Mouse (Mus musculus) forebrain, embryonic 10.5 days (tissue): Measurements from ENCODE around the gene Slc39a5. TPM values are rescaled to one million over a fixed set of nuclear protein-coding genes. Genes with fewer than 3 reads are reported as not detected.
A peak's percentile ranks its signal among the peaks of the same experiment; 100 is the strongest.

Source experiments
- DNase-seq: peaks from one replicate; pipeline ENCODE4 v3.0.0-alpha.2; 2017; ENCODE audit warnings: low spot score; ENCODE audit errors: extremely low spot score
- H3K27ac ChIP-seq: fragments of 300-500 bp; sonication (generic); 2 replicates; pipeline ENCODE4 v1.5.1; 2016; ENCODE audit warnings: mild to moderate bottlenecking
- H3K27me3 ChIP-seq: fragments of 300-500 bp; sonication (generic); 2 replicates; pipeline ENCODE4 v1.6.1; 2016; ENCODE audit warnings: mild to moderate bottlenecking; ENCODE audit not compliant: poor library complexity, severe bottlenecking
- H3K36me3 ChIP-seq: fragments of 300-500 bp; sonication (generic); replicated peaks from 2 replicates; pipeline ENCODE4 v1.6.1; 2016; ENCODE audit warnings: mild to moderate bottlenecking, moderate library complexity
- H3K4me1 ChIP-seq: fragments of 300-500 bp; sonication (generic); 2 replicates; pipeline ENCODE4 v1.6.1; 2016
- H3K4me3 ChIP-seq: fragments of 300-500 bp; sonication (generic); 2 replicates; pipeline ENCODE4 v1.5.1; 2016; ENCODE audit warnings: mild to moderate bottlenecking, moderate library complexity
- H3K9me3 ChIP-seq: fragments of 300-500 bp; sonication (generic); 2 replicates; pipeline ENCODE4 v1.6.1; 2016; ENCODE audit warnings: mild to moderate bottlenecking, moderate library complexity
- WGBS: fragments of 180-500 bp; shearing (Covaris S2); methylation state at CpG from one replicate; pipeline ENCODE4 v1.1.7; 2016; 5-methylcytosine and 5-hydroxymethylcytosine counted together
- polyA plus RNA-seq: library from polyadenylated mRNA; unstranded; fragments of >200 nt; fragmentation: Nextera tagmentation; extraction: Ambion mirVana; gene quantifications from 2 replicates; pipeline ENCODE4 v1.2.1, GENCODE M21; 2016

Gene Slc39a5
- polyA plus RNA-seq, 1 experiment from 2014 or later: not detected

GRCm38 (mm10) chr10:128429052-128429451 is 28.0 kb upstream of the Slc39a5 start:
- WGBS: 89% methylated on average over 5 of the region's 5 CpGs
- H3K36me3 ChIP-seq: peaks cover 89% of the 10 kb centered on the region

GRCm38 (mm10) chr10:128425260-128425659 is 24.2 kb upstream of the Slc39a5 start:
- no peak for DNase-seq
- H3K4me1 ChIP-seq: no peaks in the 10 kb centered on the region
- no peaks in the 10 kb centered on the region for H3K27me3 ChIP-seq
- H3K27ac ChIP-seq: no peak overlapping the region
- H3K36me3 ChIP-seq: peaks cover 94% of the 10 kb centered on the region
- H3K9me3 ChIP-seq: no peaks in the 10 kb centered on the region
- no peak overlapping the region for H3K4me3 ChIP-seq
- WGBS: 85% methylated on average over 3 of the region's 3 CpGs

More at GRCm38 (mm10) chr10:128429052-128429451, 28.0 kb upstream of the Slc39a5 start:
- Histone ChIP-seq H3K4me3 (no peak overlapping the region), H3K9me3 (no peaks in the 10 kb centered on the region), H3K27ac (no peak overlapping the region), H3K4me1 (no peaks in the 10 kb centered on the region), H3K27me3 (no peaks in the 10 kb centered on the region)
- DNase-seq: no peak

- DNase-seq: no peak
- Histone ChIP-seq H3K4me1 (no peaks in the 10 kb centered on the region), H3K27me3 (no peaks in the 10 kb centered on the region), H3K36me3 (peaks cover 94% of the 10 kb centered on the region), H3K9me3 (no peaks in the 10 kb centered on the region), H3K4me3 (no peak overlapping the region), H3K27ac (no peak overlapping the region)
- 81% methylated on average over 7 of the region's 7 CpGs for WGBS
Measured at GRCm38 (mm10) chr10:128424604-128425003, 23.6 kb upstream of the Slc39a5 start.

- Histone ChIP-seq H3K9me3 (no peaks in the 10 kb centered on the region), H3K27me3 (no peaks in the 10 kb centered on the region), H3K4me1 (no peaks in the 10 kb centered on the region), H3K27ac (no peak overlapping the region), H3K4me3 (no peak overlapping the region), H3K36me3 (peaks cover 98% of the 10 kb centered on the region)
- WGBS: 93% methylated on average over 5 of the region's 5 CpGs
- DNase-seq: no peak
Measured at GRCm38 (mm10) chr10:128422426-128422825, 21.4 kb upstream of the Slc39a5 start.

DNA sequence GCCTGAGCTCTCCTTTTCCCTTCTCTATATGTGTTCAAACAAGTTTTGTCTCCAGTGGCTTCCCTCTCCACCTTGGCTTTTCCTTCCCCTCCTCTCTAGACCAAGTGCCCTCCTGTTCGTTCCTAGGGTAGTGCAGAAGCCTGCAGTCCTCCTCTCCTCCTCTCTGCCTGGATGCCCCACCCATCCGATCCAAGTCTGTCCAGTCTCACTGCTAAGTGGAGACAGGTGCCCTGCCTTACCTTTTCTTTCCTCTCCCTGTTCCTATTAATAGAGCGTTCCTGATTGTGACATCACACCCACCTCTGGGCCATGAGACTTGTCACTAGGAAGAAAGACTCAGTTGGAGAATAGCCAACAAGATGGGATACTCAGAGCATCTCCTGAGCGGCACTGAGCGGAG is 13.8 kb upstream of the Slc39a5 start:
- DNase-seq: no peak
- WGBS: 90% methylated on average over 5 of the region's 5 CpGs
- H3K36me3 ChIP-seq: peaks cover 67% of the 10 kb centered on the region

GRCm38 (mm10) chr10:128413076-128413475 is 12.0 kb upstream of the Slc39a5 start:
- H3K27ac ChIP-seq: no peak overlapping the region
- DNase-seq: no peak
- H3K9me3 ChIP-seq: no peaks in the 10 kb centered on the region
- peaks cover 51% of the 10 kb centered on the region for H3K4me1 ChIP-seq
- H3K36me3 ChIP-seq: peaks cover 53% of the 10 kb centered on the region
- H3K4me3 ChIP-seq: peak overlapping the region; percentile 99
- no peaks in the 10 kb centered on the region for H3K27me3 ChIP-seq
- WGBS: 59% methylated on average over 1 of the region's 1 CpGs

More for the DNA sequence above, 13.8 kb upstream of the Slc39a5 start:
- Histone ChIP-seq H3K9me3 (no peaks in the 10 kb centered on the region), H3K27ac (no peak overlapping the region), H3K4me1 (peaks cover 42% of the 10 kb centered on the region), H3K27me3 (no peaks in the 10 kb centered on the region), H3K4me3 (no peak overlapping the region)

DNA sequence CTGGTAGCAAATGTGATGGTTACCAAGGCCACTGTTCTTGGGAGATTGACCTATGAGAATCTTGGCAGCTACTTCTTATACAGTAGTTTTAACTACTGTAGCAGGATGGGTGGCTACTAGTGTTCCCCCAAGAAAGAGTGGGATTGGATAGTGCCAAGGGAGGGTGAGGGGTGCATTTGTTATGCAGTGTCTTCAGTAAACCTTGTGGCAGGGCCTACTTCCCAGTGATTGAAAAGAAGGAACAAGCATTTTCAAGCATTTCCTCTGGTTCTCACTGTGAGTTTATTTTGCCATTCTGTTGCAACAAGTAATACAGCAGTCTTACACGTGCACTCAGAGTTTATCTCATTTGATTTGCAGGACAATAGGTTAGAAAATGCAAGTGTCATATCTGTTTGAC is 11.5 kb upstream of the Slc39a5 start:
- Histone ChIP-seq H3K27me3 (no peaks in the 10 kb centered on the region), H3K4me1 (peaks cover 55% of the 10 kb centered on the region), H3K9me3 (no peaks in the 10 kb centered on the region), H3K4me3 (peak overlapping the region; percentile 99), H3K36me3 (peaks cover 53% of the 10 kb centered on the region), H3K27ac (peak overlapping the region; percentile 96)
- DNase-seq: no peak
- WGBS: 77% methylated on average over 1 of the region's 1 CpGs

DNA sequence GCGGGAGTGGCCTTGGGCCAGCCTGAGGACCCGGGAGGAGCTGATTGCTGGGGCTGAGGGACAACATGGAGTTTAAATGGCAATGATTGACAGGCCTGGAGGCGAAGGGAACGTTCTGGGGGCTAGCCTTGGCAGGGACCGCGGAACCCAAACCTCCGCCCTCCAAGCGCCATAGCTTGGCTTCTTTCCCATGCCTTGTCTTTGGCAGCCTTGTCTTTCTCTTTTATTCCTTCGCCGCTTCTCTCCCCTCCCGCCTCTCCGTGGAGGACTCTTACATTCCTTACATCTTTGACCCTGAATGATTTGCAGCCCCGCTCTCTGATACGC is 11.0 kb upstream of the Slc39a5 start:
- Histone ChIP-seq H3K4me3 (peak overlapping the region; percentile 99), H3K27ac (peak overlapping the region; percentile 96), H3K4me1 (peaks cover 55% of the 10 kb centered on the region), H3K9me3 (no peaks in the 10 kb centered on the region), H3K36me3 (peaks cover 53% of the 10 kb centered on the region), H3K27me3 (no peaks in the 10 kb centered on the region)
- no peak for DNase-seq
- WGBS: 2% methylated on average over 14 of the region's 14 CpGs

GRCm38 (mm10) chr10:128411211-128412054 is 10.4 kb upstream of the Slc39a5 start, which contains the start of the genes Nabp2 and Rnf41:
Gene Nabp2 (minus strand): TSS chr10:128411492.
Gene Rnf41 (plus strand): TSS chr10:128411657.
- Histone ChIP-seq H3K27ac (peak within 1 kb of the TSS; percentile 96), H3K4me1 (peaks cover 55% of the 10 kb centered on the region), H3K9me3 (no peaks in the 10 kb centered on the region), H3K27me3 (no peaks in the 10 kb centered on the region), H3K4me3 (peak within 1 kb of the TSS; percentile 99), H3K36me3 (peaks cover 53% of the 10 kb centered on the region)
- under 1% methylated on average over 50 of the region's 50 CpGs for WGBS
- DNase-seq: peak; percentile 99

DNA sequence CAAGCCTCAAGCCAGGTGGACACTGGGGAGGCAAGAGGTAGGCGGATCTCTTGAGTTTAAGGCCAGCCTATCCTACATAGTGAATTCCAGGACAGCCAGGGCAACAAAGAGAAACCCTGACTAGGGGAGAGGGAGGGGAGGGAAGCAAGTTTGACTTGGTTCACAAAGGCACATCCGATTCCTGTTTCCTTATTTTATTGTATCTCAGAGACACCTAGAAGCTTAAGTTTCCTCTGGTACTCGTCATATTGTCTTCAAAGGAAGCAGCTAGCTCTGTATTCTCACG is 9.5 kb upstream of the Slc39a5 start:
- 19% methylated on average over 4 of the region's 4 CpGs for WGBS
- Histone ChIP-seq H3K27ac (peak overlapping the region; percentile 96), H3K27me3 (no peaks in the 10 kb centered on the region), H3K9me3 (no peaks in the 10 kb centered on the region), H3K4me3 (peak overlapping the region; percentile 99), H3K4me1 (peaks cover 55% of the 10 kb centered on the region), H3K36me3 (peaks cover 53% of the 10 kb centered on the region)
- no peak for DNase-seq

GRCm38 (mm10) chr10:128409692-128410559 is 8.9 kb upstream of the Slc39a5 start:
- no peaks in the 10 kb centered on the region for H3K9me3 ChIP-seq
- H3K27ac ChIP-seq: peak overlapping the region; percentile 96
- H3K4me1 ChIP-seq: peaks cover 55% of the 10 kb centered on the region
- peak; percentile 97 for DNase-seq
- H3K36me3 ChIP-seq: peaks cover 53% of the 10 kb centered on the region
- no peaks in the 10 kb centered on the region for H3K27me3 ChIP-seq
- WGBS: 6% methylated on average over 36 of the region's 36 CpGs
- H3K4me3 ChIP-seq: peak overlapping the region; percentile 99

DNA sequence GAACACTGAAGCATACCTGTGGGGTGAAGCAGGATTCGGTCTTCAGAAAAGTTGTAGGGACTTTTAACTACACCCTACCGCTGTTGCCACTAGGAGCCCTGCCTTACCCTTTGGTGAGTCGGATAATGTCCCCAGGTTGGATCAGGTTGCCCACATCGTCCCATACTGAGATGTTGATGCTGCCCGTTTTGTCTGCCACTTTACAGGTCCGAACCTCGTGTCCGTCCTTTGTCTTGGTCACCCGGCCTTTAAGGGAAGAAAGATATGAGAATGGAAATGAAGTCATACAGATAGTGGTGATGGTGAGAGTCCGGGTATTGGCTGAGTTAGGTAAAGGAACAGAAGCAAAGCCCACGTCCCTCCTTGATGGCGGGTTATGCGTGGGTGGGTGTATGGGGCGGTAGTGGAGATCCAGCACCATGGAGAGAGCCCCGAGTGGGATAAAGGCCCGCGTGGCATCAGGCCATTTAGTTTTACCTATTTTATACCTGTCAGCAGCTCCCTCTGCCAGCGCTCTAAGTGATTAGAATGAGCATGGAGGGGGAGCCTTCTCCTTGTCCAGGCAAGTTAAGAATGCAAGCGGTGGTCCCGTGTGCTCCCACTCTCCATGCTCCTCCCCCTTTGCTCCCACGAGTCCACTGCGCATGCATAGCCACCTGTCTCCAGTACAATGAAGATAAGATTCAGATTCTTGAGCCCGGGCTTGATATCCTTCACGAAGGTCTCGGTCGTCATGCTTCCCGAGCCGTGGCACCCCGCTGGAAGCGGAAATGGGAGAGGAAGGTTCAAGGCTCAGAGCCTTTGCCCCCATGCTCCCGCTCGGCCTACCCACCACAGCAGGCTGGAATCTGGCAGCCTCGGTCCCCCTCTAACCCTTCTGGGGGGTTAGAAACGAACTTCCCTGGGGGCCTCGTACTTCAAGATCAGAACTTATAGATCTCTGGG is 7.8 kb upstream of the Slc39a5 start:
- Histone ChIP-seq H3K27ac (peak overlapping the region; percentile 96), H3K27me3 (no peaks in the 10 kb centered on the region), H3K4me3 (peak overlapping the region; percentile 99), H3K36me3 (peaks cover 49% of the 10 kb centered on the region), H3K4me1 (peaks cover 52% of the 10 kb centered on the region), H3K9me3 (no peaks in the 10 kb centered on the region)
- DNase-seq: peak; percentile 59
- WGBS: 21% methylated on average over 35 of the region's 35 CpGs
